Mouse (Mus musculus): ENCODE measurements around the gene Rpl23.
A peak's percentile ranks its signal among the peaks of the same experiment; 100 is the strongest.

Gene Rpl23

GRCm38 (mm10) chr11:97799994-97800690 lies 17.9 kb upstream of the Rpl23 start:
- peak; percentile 81 for DNase-seq (ENCODE audit: low read depth, low spot score)

GRCm38 (mm10) chr11:97799146-97799993 lies 17.1 kb upstream of the Rpl23 start:
- peak; percentile 88 for DNase-seq (ENCODE audit: low read depth, low spot score)

DNA sequence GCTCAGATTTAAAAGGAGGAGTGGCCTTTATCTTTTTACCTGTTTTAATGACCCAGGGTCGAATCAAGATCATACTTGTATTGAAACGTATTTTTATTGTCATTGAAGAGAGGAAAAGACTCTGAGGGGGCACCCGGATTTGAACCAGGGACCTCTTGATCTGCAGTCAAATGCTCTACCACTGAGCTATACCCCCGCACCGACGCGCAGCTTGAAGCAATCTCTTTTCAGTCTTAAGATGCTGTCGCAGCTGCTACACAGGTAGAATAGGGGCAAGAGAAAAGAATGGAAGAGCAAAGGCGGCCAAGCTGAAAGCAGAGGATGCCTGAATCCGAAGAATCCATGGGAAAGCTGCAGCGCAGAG lies 16.5 kb upstream of the Rpl23 start, which contains the start of gene Lasp1:
TSS of gene Lasp1 (plus strand) at position 219 of the 364 bp plus-strand sequence.
- DNase-seq (ENCODE audit: low read depth, low spot score): peak; percentile 93

GRCm38 (mm10) chr11:97798083-97798435 lies 15.8 kb upstream of the Rpl23 start:
- DNase-seq (ENCODE audit: low read depth, low spot score): no peak

DNA sequence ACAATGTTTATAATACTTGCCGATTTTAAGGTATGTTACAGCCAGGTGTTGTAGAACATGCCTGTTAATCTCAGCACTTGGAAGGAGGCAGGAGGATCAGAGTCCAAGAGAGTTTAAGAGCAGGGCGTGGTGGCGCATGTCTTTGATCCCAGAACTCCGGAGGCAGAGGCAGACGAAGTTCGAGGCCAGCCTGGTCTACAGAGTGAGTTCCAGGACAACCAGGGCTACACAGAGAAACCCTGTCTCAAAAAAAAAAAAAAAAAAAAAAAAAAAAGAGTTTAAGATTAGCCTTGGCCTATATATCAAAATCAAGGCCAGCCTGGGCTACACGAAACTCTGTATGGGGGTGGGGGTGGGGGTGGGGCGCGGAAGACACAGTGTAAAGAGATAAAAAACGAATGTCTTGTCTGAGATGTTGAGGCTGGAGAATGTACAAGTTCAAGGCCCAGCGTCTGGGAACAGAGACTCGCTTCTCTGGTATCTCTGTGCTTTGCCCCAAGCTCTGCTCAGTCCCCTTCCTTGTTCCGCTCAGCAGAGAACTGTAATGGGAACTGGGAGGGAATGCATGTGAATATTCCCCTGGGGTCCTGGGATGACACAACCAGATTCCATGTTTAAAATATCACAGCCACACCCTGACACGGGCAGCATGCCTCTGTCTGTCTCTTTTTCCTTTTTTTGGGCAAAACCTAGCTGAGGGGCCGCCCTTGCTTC lies 15.3 kb upstream of the Rpl23 start:
- peak; percentile 64 for DNase-seq (ENCODE audit: low read depth, low spot score)

GRCm38 (mm10) chr11:97796910-97797309 lies 14.7 kb upstream of the Rpl23 start:
- DNase-seq (ENCODE audit: low read depth, low spot score): peak; percentile 80

DNA sequence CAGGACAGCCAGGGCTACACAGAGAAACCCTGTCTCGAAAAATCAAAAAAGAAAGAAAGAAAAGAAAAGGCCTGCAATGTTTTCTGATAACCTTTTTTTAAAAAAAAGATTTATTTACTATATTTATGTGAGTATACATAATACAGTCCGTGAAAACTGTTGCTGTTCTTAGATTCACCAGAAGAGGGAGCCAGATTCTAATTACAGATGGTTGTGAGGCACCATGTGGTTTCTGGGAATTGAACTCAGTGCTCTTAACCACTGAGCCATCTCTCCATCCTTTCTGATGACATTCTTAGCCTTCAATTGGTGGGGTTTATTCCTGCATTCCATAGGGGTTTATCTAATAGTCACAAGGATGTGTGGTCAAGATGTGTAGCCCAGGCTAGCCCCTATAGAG lies 10.9 kb upstream of the Rpl23 start:
- peak; percentile 84 for DNase-seq (ENCODE audit: low read depth, low spot score)

DNA sequence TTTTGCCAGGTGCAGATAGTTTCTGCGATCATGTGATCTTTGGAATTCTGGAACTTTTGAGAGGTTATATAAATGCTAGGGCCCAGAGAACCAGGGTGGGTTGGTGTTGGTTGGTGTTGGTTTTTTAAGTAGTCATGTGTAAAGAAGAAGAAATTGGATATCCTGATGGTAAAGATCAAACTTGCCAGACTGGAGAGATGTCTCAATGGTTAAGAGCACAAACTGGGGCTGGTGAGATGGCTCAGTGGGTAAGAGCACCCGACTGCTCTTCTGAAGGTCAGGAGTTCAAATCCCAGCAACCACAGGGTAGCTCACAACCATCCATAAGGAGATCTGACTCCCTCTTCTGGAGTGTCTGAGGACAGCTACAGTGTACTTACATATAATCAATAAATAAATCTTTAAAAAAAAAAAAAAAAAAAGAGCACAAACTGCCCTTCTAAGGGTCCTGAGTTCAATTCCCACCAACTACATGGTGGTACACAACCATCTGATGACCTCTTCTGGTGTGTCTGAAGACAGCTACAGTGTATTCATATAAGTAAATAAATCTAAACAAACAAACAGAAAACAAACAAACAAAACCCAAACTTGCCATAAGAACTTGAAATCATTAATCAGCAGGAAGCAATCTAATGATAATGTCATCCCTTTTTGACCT lies 8.7 kb upstream of the Rpl23 start:
- peak; percentile 23 for DNase-seq (ENCODE audit: low read depth, low spot score)

DNA sequence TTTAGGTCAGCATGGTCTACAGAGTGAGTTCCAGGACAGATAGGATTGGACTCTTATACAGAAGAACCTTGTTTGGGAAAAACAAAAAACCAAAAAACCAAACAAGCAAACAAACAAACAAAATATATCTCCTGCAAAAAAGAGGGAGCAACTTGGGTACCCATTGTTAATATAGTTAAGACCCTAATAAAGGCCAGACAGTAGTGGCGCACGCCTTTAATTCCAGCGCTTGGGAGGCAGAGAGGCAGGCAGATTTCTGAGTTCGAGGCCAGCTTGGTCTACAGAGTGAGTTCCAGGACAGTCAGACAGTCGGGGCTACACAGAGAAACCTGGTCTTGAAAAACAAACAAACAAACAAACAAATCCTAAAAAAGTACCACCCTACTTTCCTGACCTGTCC lies 7.5 kb upstream of the Rpl23 start:
- DNase-seq (ENCODE audit: low read depth, low spot score): no peak

- DNase-seq (ENCODE audit: low read depth, low spot score): peak; percentile 79
Measured at GRCm38 (mm10) chr11:97787961-97788360, 5.7 kb upstream of the Rpl23 start.

- DNase-seq (ENCODE audit: low read depth, low spot score): no peak
Measured at GRCm38 (mm10) chr11:97782564-97782895, 293 bp upstream of the Rpl23 start.

DNA sequence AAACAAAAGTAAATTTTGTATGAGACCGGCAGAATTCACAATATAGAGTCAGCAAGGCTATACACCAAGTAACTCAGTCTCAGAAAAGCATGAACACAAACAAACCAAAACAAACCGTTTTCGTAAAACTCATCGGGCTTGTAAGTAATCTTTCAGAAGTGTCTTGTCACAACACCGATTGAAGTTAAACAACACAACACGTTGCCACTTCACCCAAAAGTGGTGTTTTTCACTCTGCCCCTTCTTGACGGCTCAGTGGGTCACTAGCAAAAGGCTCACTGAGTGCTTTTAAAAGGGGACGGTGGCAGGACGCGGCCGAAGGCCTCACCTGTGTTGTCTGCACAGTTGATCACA lies 782 bp downstream of the Rpl23 start:
- peak; percentile 27 for DNase-seq (ENCODE audit: low read depth, low spot score)

DNA sequence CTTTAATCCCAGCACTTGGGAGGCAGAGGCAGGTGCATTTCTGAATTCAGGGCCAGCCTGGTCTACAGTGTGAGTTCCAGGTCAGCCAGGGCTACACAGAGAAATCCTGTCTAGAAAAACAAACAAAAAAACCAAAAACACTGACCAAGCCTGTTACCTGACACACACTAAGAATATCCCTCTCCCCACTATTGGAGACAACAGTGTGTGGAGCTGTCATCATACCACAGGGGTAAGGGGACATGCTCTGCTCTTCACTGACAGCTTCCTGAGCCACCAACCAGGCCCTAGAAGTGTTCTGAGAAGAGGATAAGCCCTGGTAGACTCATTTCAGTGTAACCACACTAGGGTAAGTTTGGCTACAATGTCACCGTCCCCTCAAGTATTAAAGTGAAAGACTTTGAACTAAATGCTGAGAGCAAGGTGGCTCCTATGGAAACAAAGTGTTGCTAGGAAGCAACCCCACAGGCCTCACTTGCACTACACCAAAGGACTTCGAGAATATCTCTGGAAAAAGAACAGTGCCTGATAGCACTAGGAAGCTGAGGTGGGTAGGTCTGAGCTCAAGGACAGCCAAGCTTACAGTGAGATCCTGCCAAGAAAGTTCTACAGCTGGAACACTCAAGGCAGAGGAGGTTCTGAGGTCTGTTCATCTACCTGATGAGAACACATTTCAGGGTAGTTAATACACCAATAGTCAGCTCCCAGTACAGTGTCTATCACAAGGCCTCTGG lies 2.1 kb downstream of the Rpl23 start:
- no peak for DNase-seq (ENCODE audit: low read depth, low spot score)

- no peak for DNase-seq (ENCODE audit: low read depth, low spot score)
Measured at GRCm38 (mm10) chr11:97778918-97779317, 3.3 kb downstream of the Rpl23 start.

- peak; percentile 84 for DNase-seq (ENCODE audit: low read depth, low spot score)
Measured at GRCm38 (mm10) chr11:97777129-97777529, 5.1 kb downstream of the Rpl23 start.

GRCm38 (mm10) chr11:97776497-97777128 lies 5.6 kb downstream of the Rpl23 start:
- peak; percentile 86 for DNase-seq (ENCODE audit: low read depth, low spot score)

DNA sequence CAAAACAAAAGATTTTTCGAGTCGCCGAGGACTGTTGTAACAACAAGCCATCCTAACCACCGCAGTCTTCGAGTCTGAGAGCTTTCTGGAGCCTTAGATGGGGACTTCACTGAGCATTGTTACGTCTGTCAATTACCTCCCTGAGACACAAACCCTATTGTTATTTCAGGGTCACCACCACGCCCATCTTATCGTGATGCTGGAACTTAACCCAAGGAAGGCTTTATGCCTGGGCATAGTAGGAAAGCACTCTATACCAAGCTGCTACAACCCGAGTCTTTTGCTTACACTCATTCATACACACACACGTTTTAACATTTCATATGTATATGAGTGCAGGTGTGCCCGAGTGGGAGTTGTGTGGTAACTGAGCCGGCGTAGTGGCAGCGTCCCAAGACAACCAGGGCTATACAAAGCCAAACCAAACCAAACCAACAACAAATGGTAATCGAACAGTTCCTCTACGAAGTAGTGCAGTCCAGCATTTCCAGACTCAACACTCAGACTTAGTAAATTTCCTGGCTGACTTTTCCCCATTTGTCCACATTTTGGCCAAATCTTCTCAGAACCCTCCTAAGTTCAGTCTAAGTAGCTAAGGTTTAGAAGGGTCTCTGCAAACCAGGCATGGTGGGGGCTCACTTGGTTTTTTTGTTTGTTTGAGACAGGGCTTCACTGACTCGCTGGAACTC lies 6.3 kb downstream of the Rpl23 start, which contains the start of gene 1700001P01Rik:
TSS of gene 1700001P01Rik (minus strand) at position 111 of the 689 bp plus-strand sequence.
- peak; percentile 85 for DNase-seq (ENCODE audit: low read depth, low spot score)

DNA sequence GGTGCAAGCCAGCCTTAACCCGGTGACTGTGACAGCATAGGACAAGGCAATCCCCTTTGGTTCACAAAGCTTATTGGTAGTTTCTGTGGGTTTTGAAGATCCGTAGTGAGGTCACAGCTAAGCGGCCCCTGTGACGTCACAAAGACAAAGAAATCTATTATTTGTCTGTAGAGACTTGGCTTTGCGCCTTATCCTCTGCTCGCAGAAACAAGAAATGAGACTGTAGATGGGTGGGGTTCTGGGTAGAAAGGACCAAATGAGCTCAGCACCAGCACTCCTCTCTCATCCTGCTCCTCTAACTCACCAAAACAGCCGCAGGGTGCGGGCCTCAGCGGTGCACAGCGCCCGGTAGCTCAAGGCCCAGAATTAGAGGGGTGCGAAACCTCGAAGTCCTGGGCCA lies 7.1 kb downstream of the Rpl23 start:
- no peak for DNase-seq (ENCODE audit: low read depth, low spot score)

GRCm38 (mm10) chr11:97771410-97771809 lies 10.8 kb downstream of the Rpl23 start:
- no peak for DNase-seq (ENCODE audit: low read depth, low spot score)

GRCm38 (mm10) chr11:97769704-97770103 lies 12.5 kb downstream of the Rpl23 start:
- peak; percentile 46 for DNase-seq (ENCODE audit: low read depth, low spot score)

Measured in R1 (cell line).